Mouse (Mus musculus): ENCODE results near the gene Rhox2g.

DNA sequence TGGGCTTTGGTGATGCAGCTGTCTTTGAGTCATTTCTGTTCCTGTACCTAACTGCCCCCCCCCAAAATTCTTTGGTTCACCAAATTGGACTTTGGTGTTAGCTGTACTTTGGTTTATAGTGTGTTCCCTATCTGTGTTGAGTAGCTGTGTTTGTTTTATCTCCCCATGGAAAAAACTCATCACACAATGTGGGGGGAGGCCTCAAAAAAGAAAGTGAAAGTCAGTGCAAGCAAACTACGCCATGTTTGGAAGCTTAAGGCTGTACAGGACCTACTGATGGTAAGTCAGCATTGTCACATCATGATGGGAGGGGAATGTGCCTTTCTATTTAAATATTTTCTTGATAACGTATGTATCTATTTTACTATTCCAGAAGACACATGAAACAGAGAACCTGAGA lies 49.0 kb upstream of the Rhox2g start:
- TF ChIP-seq POLR2A (IDR thresholded peaks at IDR 0.05; ENCODE audit: borderline replicate concordance, extremely low read depth, low read depth, low read length) (no peak), CTCF (IDR thresholded peaks at IDR 0.05; ENCODE audit: insufficient read depth, low read length) (no peak)

Data from lung, adult 2 months (tissue).